Mouse (Mus musculus) brown adipose tissue, adult 24 weeks (tissue): ENCODE data around the gene Ppp4r1. TPM values are rescaled to one million over a fixed set of nuclear protein-coding genes. Genes with fewer than 3 reads are reported as not detected.

Experiments
- H3K27ac ChIP-seq: fragments of 200-500 bp; replicated peaks from 2 replicates; pipeline ENCODE4 v1.5.1; 2012; ENCODE audit warnings: low read depth, mild to moderate bottlenecking, low read length
- H3K4me1 ChIP-seq: fragments of 200-500 bp; 2 replicates; pipeline ENCODE4 v1.6.1; 2012; ENCODE audit warnings: low read length, mixed read lengths; ENCODE audit not compliant: control insufficient read depth, insufficient read depth, insufficient read length
- H3K4me3 ChIP-seq: fragments of 200-500 bp; 2 replicates; pipeline ENCODE4 v1.5.1; 2012; ENCODE audit warnings: low read depth, mild to moderate bottlenecking, low read length, moderate library complexity; ENCODE audit not compliant: insufficient read depth
- polyA plus RNA-seq: library from polyadenylated mRNA; stranded (reverse); fragments of >200 nt; gene quantifications from 2 replicates; pipeline ENCODE4 v1.2.4, GENCODE M21; 2012; ENCODE audit not compliant: missing spikeins, insufficient read depth, insufficient read length

Ppp4r1 gene
- polyA plus RNA-seq, 1 experiment = 14.4 TPM

DNA sequence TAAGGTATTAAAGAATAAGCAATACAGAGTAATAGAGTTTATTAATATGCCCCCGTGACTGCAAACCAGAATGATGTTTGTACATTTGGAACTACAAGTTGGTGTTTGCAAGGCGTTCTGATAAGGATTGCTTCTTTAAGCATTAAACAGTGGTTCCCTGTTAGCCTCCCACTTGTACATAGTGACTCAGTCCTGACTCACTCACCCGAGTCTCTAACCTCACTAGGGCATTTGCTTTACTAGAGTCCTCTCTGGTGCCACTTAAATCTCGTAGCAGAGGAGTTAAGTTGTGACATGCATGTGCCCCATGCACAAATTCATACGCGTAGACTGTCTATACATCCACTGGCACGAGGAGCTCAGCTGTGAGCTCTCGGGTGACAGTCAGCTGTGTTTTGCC is 31.4 kb downstream of the Ppp4r1 start:
- no peaks in the 10 kb centered on the region for H3K4me1 ChIP-seq
- H3K4me3 ChIP-seq = no peak overlapping the region
- H3K27ac ChIP-seq = no peak overlapping the region

GRCm38 (mm10) chr17:65820197-65820596 is 37.8 kb downstream of the Ppp4r1 start:
- Histone ChIP-seq H3K27ac (no peak overlapping the region), H3K4me3 (no peak overlapping the region)

GRCm38 (mm10) chr17:65822423-65822822 is 40.0 kb downstream of the Ppp4r1 start:
- Histone ChIP-seq H3K4me1 (no peaks in the 10 kb centered on the region), H3K27ac (no peak overlapping the region)

More at GRCm38 (mm10) chr17:65820197-65820596, 37.8 kb downstream of the Ppp4r1 start:
- H3K4me1 ChIP-seq = no peaks in the 10 kb centered on the region

DNA sequence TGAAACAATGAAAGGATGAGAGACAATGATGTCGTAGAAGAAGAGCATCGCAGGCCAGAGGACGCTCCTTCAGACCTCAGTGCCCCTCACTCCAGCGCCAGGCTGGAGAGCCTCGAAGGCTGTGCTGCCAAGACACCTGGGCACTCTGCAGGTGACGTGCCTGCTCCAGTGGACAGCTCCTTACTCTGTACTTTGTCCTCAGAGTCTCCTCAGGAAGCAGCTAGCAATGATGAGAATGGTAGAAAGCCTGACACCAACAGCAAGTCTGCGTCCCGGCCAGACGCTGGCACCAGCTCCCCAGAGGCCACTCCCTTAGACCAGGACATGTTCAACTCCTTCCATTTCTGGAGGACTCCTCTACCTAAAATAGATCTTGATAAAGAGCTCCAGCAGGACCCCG is 41.9 kb downstream of the Ppp4r1 start:
- Histone ChIP-seq H3K4me3 (no peak overlapping the region), H3K27ac (no peak overlapping the region), H3K4me1 (no peaks in the 10 kb centered on the region)

More at GRCm38 (mm10) chr17:65822423-65822822, 40.0 kb downstream of the Ppp4r1 start:
- no peak overlapping the region for H3K4me3 ChIP-seq

GRCm38 (mm10) chr17:65826257-65826656 is 43.9 kb downstream of the Ppp4r1 start:
- no peak overlapping the region for H3K27ac ChIP-seq
- H3K4me1 ChIP-seq = no peaks in the 10 kb centered on the region
- no peak overlapping the region for H3K4me3 ChIP-seq

DNA sequence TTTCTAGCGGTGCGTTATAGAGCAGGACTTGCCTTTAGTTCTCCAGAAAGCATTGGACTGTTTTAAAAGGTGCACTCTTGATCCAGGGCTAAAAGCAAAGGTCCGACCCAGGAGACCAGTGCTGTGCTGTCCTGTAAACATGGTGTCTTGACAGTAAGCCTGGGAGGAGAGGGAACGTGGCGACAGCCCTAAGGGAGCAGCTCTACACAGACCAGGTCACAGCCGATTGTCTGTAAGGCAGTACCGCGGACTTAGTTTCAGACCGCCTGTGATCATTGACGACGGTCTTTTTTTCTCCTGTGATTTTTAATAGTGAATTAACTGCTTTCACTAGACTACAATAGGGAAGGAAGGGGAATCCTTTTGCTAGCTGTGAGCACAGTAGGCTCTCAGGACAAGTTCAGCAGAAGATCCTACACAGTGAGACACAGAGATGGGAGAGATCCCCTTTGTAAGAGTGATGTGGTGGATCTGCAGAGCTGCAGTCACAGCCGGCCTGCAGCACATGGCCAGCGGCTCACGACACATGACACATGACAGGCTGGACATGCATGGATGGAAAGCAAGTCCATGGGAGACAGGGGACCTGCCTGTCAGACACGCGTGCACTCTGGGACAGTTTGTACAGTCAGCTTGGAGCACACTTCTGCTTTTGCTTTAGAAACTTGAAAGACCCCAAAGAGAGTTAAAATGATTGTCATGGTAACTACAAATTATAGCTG is 44.9 kb downstream of the Ppp4r1 start:
- Histone ChIP-seq H3K4me3 (no peak overlapping the region), H3K27ac (no peak overlapping the region), H3K4me1 (no peaks in the 10 kb centered on the region)

- Histone ChIP-seq H3K4me1 (no peaks in the 10 kb centered on the region), H3K27ac (no peak overlapping the region), H3K4me3 (no peak overlapping the region)
These were observed 45.5 kb downstream of the Ppp4r1 start for GRCm38 (mm10) chr17:65827904-65828303.

DNA sequence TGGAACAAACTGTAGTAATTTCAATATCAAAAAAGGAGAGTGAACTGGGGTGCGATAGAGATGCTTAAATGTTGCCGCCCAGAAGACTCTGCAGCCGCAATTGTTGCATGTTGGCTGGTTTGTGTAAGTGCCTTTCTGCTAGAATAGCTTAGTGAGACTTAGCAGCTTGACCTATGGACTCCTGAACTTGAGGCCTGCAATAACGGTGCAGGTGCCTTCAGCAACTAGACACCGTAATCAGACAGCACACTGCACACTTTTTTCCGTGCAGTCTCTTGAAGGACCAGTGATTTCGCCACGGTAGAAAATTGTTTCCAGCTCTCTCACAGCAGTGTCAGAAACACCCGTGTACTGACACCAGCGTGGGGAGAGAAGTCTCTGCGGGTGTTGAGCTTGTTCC is 46.6 kb downstream of the Ppp4r1 start:
- no peak overlapping the region for H3K27ac ChIP-seq
- no peaks in the 10 kb centered on the region for H3K4me1 ChIP-seq
- no peak overlapping the region for H3K4me3 ChIP-seq

- H3K4me3 ChIP-seq = no peak overlapping the region
- H3K27ac ChIP-seq = no peak overlapping the region
- no peaks in the 10 kb centered on the region for H3K4me1 ChIP-seq
These were observed 48.0 kb downstream of the Ppp4r1 start for GRCm38 (mm10) chr17:65830216-65830863.

DNA sequence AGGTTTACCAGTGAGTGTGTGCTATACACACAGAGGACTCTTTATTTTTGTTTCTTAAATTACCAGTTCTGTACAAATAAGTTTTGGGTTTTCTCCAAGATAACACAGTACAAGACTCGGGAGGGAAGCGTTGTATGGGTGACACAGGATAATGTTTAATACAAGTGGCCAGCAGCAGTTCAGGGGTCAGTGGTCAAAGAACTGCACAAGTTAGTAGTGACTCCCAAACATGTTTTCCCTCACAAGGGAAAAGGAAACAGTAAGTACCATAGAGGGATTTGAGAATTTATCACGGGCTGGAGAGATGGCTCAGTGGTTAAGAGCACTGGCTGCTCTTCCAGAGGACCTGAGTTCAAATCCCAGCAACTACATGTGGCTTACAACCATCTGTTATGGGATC is 51.5 kb downstream of the Ppp4r1 start:
- H3K4me1 ChIP-seq = no peaks in the 10 kb centered on the region
- H3K4me3 ChIP-seq = no peak overlapping the region
- H3K27ac ChIP-seq = no peak overlapping the region

DNA sequence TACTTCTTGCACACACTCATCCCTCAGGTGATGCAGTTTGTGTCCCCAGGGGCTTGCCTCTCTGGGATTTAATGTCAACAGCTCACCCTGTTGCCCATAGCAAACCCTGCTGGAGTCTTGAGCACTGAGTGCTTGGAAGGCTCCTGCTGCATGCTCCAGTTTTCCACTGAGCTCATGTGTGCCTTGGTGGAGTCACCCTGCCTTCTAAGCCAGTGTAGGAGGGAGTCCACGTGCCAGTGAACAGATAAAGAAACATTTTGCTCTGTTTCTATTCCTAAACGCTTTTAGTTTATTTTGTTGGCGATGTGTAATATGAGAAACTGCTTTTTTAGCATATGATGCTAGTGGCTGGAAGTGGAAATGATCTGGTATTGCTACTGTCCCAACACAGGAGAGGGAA is 54.4 kb downstream of the Ppp4r1 start:
- Histone ChIP-seq H3K4me1 (no peaks in the 10 kb centered on the region), H3K27ac (no peak overlapping the region), H3K4me3 (no peak overlapping the region)

GRCm38 (mm10) chr17:65839541-65840256 is 57.3 kb downstream of the Ppp4r1 start:
- Histone ChIP-seq H3K4me1 (0 out of 2 replicates have a peak, but pooled peaks cover 3% of the 10 kb centered on the region), H3K27ac (no peak overlapping the region), H3K4me3 (no peak overlapping the region)

DNA sequence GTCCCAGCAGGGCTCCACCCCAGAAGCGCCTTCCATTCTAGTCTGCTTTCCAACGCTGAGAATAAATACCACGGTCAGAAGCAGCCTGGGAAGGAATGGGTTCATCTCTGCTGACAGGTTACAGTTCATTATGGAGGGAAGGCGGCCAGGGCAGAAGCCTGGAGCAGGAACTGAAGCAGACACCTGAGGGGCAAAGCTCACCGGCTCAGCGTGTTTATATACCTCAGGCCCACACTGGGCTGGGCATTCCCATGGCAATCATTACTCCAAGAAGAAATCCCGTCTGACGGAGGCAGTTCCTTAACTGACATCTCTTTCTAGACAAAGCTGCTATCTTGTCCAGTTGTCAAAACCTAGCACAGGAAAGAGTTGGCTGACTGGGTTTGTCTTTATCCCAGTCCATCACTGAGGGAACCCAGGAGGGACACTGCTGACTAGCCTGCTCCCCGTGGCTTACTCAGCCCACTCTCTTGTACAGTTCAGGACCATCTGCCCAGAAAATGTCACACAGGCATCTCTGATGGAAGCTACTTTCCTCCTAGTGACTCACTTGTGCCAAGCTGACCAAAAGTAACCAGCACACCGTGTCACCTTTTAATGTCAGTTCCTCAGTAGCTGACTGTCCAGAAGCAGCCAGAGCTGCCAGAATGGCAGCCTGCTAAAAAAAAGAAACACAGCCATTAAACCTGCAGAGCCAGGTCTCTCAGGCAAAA is 60.5 kb downstream of the Ppp4r1 start:
- no peak overlapping the region for H3K4me3 ChIP-seq
- H3K27ac ChIP-seq = no peak overlapping the region
- H3K4me1 ChIP-seq = 0 out of 2 replicates have a peak, but pooled peaks cover 3% of the 10 kb centered on the region

DNA sequence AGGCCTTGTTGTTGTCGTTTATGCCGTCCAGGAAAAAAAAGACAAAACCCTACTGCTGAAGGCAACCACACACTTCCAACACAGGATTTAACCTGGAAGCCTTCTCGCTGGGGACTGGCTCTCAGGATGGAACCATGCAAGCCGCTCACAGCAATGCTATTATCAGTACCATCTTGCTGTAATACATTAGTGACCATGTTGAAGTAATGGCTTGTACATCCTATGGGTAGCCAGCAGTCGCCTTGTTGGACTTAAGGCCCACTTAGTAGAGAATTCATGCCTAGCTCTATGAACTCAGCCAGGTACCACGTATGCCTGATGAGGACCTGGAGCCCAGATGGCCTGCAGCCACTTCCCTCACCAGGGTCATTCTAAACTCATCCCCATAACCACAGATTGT is 63.0 kb downstream of the Ppp4r1 start:
- H3K27ac ChIP-seq = no peak overlapping the region
- no peak overlapping the region for H3K4me3 ChIP-seq
- 0 out of 2 replicates have a peak, but pooled peaks cover 3% of the 10 kb centered on the region for H3K4me1 ChIP-seq
